Mouse (Mus musculus) gastrocnemius, adult 2 months (tissue): ENCODE data around the gene Ube2n. TPM values are rescaled to one million over a fixed set of nuclear protein-coding genes. Genes with fewer than 3 reads are reported as not detected.

Experiments used
- DNase-seq: peaks from one replicate; pipeline ENCODE4 v3.0.0; 2022
- H3K27ac ChIP-seq: fragments of 200-600 bp; 2 replicates; pipeline ENCODE4 v1.8.1; 2022; ENCODE audit warnings: mild to moderate bottlenecking
- H3K4me3 ChIP-seq: fragments of 200-600 bp; 2 replicates; pipeline ENCODE4 v1.8.1; 2022; ENCODE audit warnings: mild to moderate bottlenecking, moderate library complexity
- CTCF ChIP-seq: fragments of 200-600 bp; IDR thresholded peaks from 2 replicates; pipeline ENCODE4 v1.8.1; 2022; ENCODE audit warnings: antibody characterized with exemption, mild to moderate bottlenecking, moderate library complexity
- intact Hi-C: fragments of 180-260 bp; cut with DNase I; formaldehyde crosslinking; loops from one replicate; pipeline ENCODE4 v1.15.1; 2025
- total RNA-seq, 2 experiments: library from RNA; stranded (reverse); gene quantifications; 2 replicates each; pipeline ENCODE4 v1.2.3; 2021

Gene Ube2n
- total RNA-seq, 2 experiments from 2014 or later: 71.3 to 75.6 TPM

DNA sequence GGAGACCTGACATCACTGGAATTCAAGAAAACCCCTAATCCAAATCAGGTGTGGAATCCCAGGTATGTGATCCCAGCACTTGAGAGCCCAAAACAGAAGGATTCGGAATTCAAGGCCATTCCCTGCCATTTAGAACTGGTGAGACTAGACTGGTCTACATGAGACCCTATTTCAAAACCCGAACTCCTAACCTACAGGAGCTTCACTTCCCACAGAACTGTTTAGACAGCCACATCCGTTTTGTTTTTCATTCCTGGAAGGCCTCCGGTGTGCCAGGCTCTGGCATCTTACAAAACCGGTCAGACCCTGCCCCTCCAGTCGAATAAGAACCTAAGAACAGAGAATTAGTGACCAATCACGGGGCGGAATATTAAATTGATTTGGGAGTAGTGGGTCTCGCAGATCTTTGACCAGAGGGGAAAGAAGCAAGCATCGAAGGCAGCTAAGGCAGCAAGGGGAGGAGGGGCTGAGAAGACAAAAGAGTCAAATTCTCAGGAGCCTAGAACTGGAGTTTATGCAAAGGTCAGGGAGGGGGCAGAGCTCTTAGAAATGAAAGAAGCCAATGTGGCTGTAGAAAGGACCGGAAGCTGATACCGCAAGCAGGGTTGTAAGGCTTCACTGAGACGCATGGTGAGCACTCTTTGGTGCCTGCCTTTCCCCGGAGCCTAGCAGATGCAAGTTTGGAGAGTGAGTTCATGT lies 50.4 kb downstream of the Ube2n start:
- TF ChIP-seq CTCF: no peak
- H3K4me3 ChIP-seq: no peak overlapping the region
- H3K27ac ChIP-seq: peak overlapping the region; percentile 12; the same call in 1 of the 2 replicates
- no peak for DNase-seq
- intact Hi-C loops: loop anchor here (5.0 kb wide), 1 partner anchor 42 kb away; no protein-coding TSS in a partner anchor

DNA sequence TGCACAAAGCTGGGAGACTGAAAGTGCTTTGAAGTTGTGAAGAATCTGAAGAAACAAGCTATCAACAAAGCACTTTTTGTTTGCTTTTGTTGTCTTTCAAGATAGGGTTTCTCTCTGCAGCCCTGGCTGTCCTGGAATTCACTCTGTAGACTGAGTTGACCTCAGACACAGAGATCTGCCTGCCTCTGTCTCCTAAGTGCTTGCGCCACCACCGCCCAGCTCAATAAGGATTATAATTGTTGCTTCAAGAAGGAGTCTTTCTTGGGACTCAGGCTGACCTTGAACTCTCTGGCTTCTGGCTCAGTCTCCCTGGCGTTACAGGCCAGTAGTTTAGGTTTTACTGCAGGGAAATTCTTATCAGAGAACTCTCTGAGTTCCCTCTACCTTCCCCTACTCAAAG lies 51.8 kb downstream of the Ube2n start:
- intact Hi-C loops: loop anchor here (5.0 kb wide), 1 partner anchor 41 kb away; no protein-coding TSS in a partner anchor
- H3K4me3 ChIP-seq: no peak overlapping the region
- no peak for DNase-seq
- no peak overlapping the region for H3K27ac ChIP-seq
- no peak for TF ChIP-seq CTCF

DNA sequence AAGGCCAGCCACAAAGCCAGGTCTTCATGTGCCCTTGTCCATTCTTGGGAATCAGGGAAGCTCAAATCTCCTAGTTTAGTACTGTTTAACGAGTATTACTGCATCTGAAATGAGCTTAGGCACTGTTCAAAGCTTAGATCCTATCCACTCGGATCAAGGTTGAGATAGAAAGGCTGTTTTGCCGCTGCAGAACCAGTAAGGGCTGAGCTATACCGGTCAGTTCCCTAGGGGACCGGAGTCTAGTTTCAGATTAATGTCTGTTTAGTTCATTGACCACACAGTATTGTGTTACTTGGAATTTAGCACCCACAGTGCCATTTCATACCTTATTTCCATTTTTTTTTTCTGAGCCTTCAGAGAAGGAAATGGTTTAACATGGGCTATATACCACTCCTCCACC lies 52.6 kb downstream of the Ube2n start:
- intact Hi-C loops: loop anchor here (5.0 kb wide), 1 partner anchor 40 kb away; no protein-coding TSS in a partner anchor
- TF ChIP-seq CTCF: no peak

DNA sequence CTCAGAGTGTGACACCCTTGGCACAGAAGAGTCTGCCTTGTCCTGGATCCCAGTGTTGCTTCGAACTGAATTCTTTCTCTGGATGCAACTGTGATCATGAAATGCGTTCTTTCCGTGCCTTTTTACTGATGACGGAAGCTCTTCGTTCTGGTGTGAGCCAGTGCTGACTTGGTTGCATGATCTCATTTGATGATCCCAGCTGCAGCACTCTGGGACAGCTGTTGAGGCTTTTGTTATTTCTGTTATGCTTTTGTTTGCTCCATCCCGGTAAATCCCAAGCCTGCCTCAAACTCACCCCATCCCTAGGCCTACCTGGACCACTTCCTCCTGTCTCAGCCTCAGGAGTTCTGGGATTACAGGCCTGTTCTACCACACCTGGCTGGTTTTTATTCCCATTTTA lies 53.1 kb downstream of the Ube2n start:
- 0 out of 2 replicates have a peak overlapping the region, but pooled peaks have one; percentile 57 for H3K27ac ChIP-seq
- intact Hi-C loops: loop anchor here (5.0 kb wide), 1 partner anchor 39 kb away; no protein-coding TSS in a partner anchor
- no peak for DNase-seq
- no peak overlapping the region for H3K4me3 ChIP-seq
- no peak for TF ChIP-seq CTCF

More for the DNA sequence above, 52.6 kb downstream of the Ube2n start:
- Histone ChIP-seq H3K4me3 (no peak overlapping the region), H3K27ac (peak overlapping the region; percentile 72)
- no peak for DNase-seq

DNA sequence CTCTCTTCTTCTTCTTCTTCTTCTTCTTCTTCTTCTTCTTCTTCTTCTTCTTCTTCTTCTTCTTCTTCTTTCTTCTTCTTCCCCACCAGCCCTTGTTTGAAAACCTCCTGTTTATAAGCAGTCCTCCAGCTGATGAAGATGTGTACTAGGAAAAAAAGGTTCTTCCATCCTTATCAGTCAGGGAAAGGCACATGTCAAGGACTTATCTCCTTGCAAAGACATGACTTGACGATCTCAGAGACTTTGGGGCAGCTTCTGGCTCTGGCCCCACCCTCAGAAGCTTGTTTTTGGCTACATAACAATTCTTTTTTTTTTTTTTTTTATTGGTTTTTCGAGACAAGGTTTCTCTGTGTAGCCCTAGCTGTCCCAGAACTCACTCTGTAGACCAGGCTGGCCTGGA lies 54.5 kb downstream of the Ube2n start:
- intact Hi-C loops: loop anchor here (5.0 kb wide), 1 partner anchor 38 kb away; no protein-coding TSS in a partner anchor
- no peak overlapping the region for H3K4me3 ChIP-seq

DNA sequence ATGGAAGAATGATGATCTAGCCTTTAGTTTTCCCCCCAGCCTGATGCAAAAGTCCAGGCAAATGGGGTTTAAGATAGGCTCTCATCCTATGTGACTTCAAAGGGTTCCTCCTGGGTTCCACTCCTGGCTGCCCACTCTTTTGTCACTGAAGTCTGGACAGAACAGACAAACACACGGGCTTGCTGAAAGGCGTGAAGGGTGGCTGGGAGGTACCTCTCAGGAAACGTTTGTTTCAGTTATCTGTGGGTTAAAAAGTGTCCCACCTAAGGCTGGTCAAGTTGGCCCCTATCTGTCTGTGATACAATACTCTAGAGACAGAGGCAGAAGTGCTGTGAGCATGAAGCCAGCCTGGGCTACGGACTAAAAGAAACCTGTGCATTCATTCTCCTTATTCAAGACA lies 60.0 kb downstream of the Ube2n start:
- no peak for DNase-seq
- Histone ChIP-seq H3K4me3 (no peak overlapping the region), H3K27ac (no peak overlapping the region)
- no peak for TF ChIP-seq CTCF
- intact Hi-C loops: loop anchor here (2.0 kb wide), 1 partner anchor 56 kb away; no protein-coding TSS in a partner anchor

More for the DNA sequence above, 54.5 kb downstream of the Ube2n start:
- no peak overlapping the region for H3K27ac ChIP-seq
- no peak for DNase-seq
- TF ChIP-seq CTCF: no peak

DNA sequence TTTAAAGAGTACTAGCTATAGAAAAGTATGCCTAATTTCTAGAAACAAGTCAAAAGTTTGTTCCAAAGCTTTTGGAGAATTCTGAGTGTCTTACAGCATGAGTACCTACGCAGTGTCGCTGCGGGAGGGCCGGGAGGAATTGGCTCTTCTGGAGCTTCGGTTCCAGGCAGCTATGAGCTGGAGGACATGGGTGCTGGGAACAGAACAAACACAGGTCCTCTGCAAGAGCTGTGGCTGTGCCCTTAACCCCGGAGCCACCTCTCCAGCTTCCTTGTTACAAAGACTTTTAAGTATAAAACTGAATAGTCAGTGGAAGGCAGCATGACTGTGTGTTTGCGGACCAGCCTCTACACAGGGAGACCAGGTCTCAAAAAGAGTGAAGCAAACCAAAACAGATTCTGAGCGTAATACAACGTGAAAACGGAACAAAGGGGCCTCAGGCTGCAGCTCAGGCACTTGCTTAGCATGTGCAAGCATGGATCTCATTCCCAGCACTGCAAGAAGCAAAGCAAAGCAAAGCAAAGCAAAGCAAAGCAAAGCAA lies 61.0 kb downstream of the Ube2n start:
- Histone ChIP-seq H3K27ac (no peak overlapping the region), H3K4me3 (no peak overlapping the region)
- no peak for TF ChIP-seq CTCF
- DNase-seq: no peak
- intact Hi-C loops: loop anchor here (2.0 kb wide), 1 partner anchor 55 kb away; no protein-coding TSS in a partner anchor

DNA sequence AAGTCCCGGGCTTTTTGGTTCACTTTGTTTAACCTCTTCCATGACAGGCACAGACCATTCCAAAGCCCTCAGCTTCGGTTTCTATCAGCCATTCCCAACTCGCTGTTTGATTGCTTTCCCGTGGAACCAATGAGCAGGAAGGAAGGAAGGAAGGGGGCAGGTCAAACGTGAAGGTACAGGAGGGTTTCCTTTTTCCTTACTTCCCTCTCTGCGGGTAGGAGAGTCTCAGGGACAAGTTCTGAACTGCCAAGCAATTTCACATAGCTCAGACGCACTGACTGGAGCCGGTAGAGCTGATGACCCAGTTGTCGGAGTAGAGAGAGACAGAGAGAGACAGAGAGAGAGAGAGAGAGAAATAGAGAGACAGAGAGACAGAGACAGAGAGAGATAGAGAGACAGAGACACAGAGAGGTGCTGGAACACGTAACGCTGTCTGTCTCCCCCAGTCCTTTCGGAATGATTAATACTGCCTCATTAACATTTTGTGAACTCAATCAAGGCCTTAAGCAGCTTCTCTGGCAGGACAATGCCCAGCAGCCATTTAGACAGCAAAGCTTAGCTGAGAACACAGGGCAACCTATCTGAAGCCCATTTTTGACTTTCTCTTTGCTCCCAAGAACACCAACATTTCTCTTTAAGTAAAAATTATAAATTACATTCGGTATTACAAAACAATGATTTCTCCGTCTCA lies 62.1 kb downstream of the Ube2n start:
- no peak for DNase-seq
- TF ChIP-seq CTCF: no peak
- intact Hi-C loops: no loop called here

DNA sequence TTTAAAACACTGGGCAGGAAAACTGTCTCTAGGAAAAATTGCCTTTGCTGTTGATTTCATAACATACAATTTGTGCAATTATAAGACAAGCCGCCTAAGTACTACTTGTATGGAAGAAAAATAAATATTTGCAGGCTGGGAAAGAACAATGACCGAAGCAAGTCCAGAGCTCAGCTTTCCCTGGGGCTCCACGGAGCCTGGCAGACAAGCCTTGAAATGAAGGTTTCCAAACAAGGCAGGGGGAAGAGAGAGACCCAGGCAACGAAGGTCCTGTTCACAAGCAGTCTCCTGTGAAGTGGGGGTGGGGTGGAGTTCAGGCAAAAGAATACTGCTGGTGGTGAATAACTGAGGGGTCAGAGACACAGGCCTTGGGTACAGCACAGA lies 62.6 kb downstream of the Ube2n start:
- no peak overlapping the region for H3K27ac ChIP-seq
- no peak for DNase-seq
- intact Hi-C loops: no loop called here
- no peak overlapping the region for H3K4me3 ChIP-seq
- no peak for TF ChIP-seq CTCF

More for the DNA sequence above, 62.1 kb downstream of the Ube2n start:
- Histone ChIP-seq H3K4me3 (0 out of 2 replicates have a peak overlapping the region, but pooled peaks have one; percentile 9), H3K27ac (no peak overlapping the region)

DNA sequence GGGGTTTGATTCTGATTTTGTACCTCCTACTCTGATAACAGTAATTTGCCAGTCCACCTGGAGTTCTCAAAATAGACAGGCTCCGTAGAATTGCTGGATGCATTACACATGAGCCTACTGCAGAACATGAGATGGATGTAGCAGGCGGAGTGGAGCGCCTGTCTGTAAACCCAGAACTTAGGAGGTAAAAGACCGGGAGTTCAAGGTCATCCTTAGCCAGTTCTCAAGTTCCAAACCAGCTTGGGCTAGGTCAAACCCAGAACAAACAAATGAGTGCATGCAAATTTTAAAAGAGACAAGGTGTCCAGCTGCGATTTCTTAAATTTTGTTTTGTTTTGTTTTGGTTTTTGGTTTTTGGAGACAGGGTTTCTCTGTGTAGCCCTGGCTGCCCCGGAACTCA lies 70.6 kb downstream of the Ube2n start:
- no peak for TF ChIP-seq CTCF
- no peak overlapping the region for H3K4me3 ChIP-seq
- H3K27ac ChIP-seq: no peak overlapping the region
- DNase-seq: no peak
- intact Hi-C loops: no loop called here

DNA sequence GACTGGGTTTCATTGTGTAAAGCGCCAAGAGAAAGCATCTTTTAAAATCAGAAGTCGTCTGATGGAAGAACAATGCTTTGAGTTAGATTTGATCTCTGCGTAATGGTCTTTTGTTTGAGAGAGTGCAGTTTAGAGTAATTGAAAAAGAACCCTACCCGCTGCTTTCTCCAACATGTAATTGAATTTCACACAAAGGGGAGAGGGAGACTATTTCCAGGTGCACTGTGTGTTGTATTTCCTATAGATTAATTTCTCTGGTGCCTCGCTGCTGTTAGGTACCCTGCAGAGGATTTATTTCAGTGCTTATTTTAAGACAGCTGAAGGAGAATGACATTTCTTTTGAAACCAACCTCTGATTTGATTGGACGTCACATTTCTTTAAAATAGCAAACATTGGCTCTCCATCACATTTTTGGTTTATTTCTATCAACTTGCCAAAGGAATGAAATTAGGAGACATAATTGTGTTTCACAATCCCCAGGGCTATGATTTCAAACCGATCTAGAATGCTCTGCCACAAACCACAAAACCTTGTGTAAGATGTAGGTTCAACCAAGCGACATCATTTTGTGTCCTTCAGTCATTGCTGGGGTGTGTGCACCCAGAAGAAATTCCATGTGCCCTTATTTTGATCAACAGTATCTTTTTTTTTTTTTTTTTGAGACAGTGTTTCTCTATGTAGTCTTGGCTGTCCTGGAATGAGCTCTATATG lies 72.7 kb downstream of the Ube2n start:
- no peak overlapping the region for H3K4me3 ChIP-seq
- H3K27ac ChIP-seq: no peak overlapping the region
- DNase-seq: no peak
- intact Hi-C loops: no loop called here
- TF ChIP-seq CTCF: no peak

DNA sequence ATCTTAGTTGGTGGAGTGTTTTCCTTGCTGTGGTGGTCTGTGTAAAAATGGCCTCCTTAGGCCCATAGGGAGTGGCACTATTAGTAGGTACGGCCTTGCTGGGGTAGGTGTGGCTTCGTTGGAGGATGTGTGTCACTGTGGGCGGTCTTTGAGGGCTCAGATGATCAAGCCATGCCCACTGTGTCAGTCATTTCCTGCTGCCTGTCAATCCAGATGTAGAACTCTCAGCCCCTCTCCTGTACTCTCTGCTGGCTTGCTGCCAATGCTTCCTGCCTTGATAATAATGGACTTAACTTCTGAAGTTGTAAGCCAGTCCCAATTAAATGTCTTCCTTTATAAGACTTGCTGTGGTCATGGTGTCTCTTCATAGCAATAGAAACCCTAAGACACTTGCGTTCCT lies 74.3 kb downstream of the Ube2n start:
- DNase-seq: no peak
- no peak for TF ChIP-seq CTCF
- no peak overlapping the region for H3K27ac ChIP-seq
- H3K4me3 ChIP-seq: no peak overlapping the region
- intact Hi-C loops: no loop called here
